Mouse (Mus musculus): ENCODE data around the gene Muc5ac.
"Not testable (repeated sequence)": the region's sequence is repeated elsewhere in the genome, so short reads cannot be mapped to it uniquely, and the experiment has no call there.

Muc5ac gene

GRCm38 (mm10) chr7:141788677-141789452 lies at the start of gene Muc5ac:
Muc5ac (plus strand) TSS chr7:141788972.
- no peak for DNase-seq (ENCODE audit: low read depth, low spot score)

- no peak for DNase-seq (ENCODE audit: low read depth, low spot score)
These were observed 41.2 kb upstream of the Muc5ac start for GRCm38 (mm10) chr7:141747451-141748100.

GRCm38 (mm10) chr7:141752513-141752912 lies 36.3 kb upstream of the Muc5ac start:
- DNase-seq (ENCODE audit: low read depth, low spot score): no peak

GRCm38 (mm10) chr7:141755831-141756230 lies 32.9 kb upstream of the Muc5ac start:
- peak; percentile 67 for DNase-seq (ENCODE audit: low read depth, low spot score)

- no peak for DNase-seq (ENCODE audit: low read depth, low spot score)
These were observed 30.5 kb upstream of the Muc5ac start for GRCm38 (mm10) chr7:141758291-141758690.

- DNase-seq (ENCODE audit: low read depth, low spot score): no peak
These were observed 18.3 kb upstream of the Muc5ac start for GRCm38 (mm10) chr7:141770521-141770920.

GRCm38 (mm10) chr7:141770988-141771387 lies 17.8 kb upstream of the Muc5ac start:
- no peak for DNase-seq (ENCODE audit: low read depth, low spot score)

GRCm38 (mm10) chr7:141772058-141772557 lies 16.7 kb upstream of the Muc5ac start:
- DNase-seq (ENCODE audit: low read depth, low spot score): peak; percentile 12

GRCm38 (mm10) chr7:141774855-141775254 lies 13.9 kb upstream of the Muc5ac start:
- no peak for DNase-seq (ENCODE audit: low read depth, low spot score)

- no peak for DNase-seq (ENCODE audit: low read depth, low spot score)
These were observed 12.6 kb upstream of the Muc5ac start for GRCm38 (mm10) chr7:141776199-141776598.

- DNase-seq (ENCODE audit: low read depth, low spot score): no peak
These were observed 5.5 kb downstream of the Muc5ac start for GRCm38 (mm10) chr7:141794251-141794650.

- no peak for DNase-seq (ENCODE audit: low read depth, low spot score)
These were observed 14.4 kb downstream of the Muc5ac start for GRCm38 (mm10) chr7:141803206-141803605.

GRCm38 (mm10) chr7:141805384-141805783 lies 16.6 kb downstream of the Muc5ac start:
- no peak for DNase-seq (ENCODE audit: low read depth, low spot score)

- not testable (repeated sequence) for DNase-seq (ENCODE audit: low read depth, low spot score)
These were observed 19.1 kb downstream of the Muc5ac start for GRCm38 (mm10) chr7:141807823-141808222.

GRCm38 (mm10) chr7:141809933-141810332 lies 21.2 kb downstream of the Muc5ac start:
- DNase-seq (ENCODE audit: low read depth, low spot score): not testable (repeated sequence)

- no peak for DNase-seq (ENCODE audit: low read depth, low spot score)
These were observed 24.5 kb downstream of the Muc5ac start for GRCm38 (mm10) chr7:141813321-141813720.

- no peak for DNase-seq (ENCODE audit: low read depth, low spot score)
These were observed 26.6 kb downstream of the Muc5ac start for GRCm38 (mm10) chr7:141815361-141815760.

- DNase-seq (ENCODE audit: low read depth, low spot score): no peak
These were observed 28.7 kb downstream of the Muc5ac start for GRCm38 (mm10) chr7:141817355-141818075.

- no peak for DNase-seq (ENCODE audit: low read depth, low spot score)
These were observed 29.5 kb downstream of the Muc5ac start for GRCm38 (mm10) chr7:141818267-141818666.

GRCm38 (mm10) chr7:141822582-141823261 lies 34.0 kb downstream of the Muc5ac start:
- no peak for DNase-seq (ENCODE audit: low read depth, low spot score)

- no peak for DNase-seq (ENCODE audit: low read depth, low spot score)
These were observed 34.9 kb downstream of the Muc5ac start for GRCm38 (mm10) chr7:141823699-141824098.

GRCm38 (mm10) chr7:141824398-141824797 lies 35.6 kb downstream of the Muc5ac start:
- DNase-seq (ENCODE audit: low read depth, low spot score): no peak
